Mouse (Mus musculus) CH12.LX (cell line): ENCODE data around the gene Mmrn2. TPM values are rescaled to one million over a fixed set of nuclear protein-coding genes. Genes with fewer than 3 reads are reported as not detected.

Source experiments
- DNase-seq: peaks from one replicate; pipeline ENCODE4 v3.0.0-alpha.2; 2013; ENCODE audit errors: extremely low read depth
- H3K27ac ChIP-seq: 2 replicates; pipeline ENCODE4 v1.5.1; 2012; ENCODE audit warnings: low read depth, mild to moderate bottlenecking, control low read depth, moderate library complexity; ENCODE audit not compliant: insufficient read depth
- H3K27me3 ChIP-seq: replicated peaks from 2 replicates; pipeline ENCODE3; 2012; ENCODE audit warnings: inconsistent platforms
- H3K36me3 ChIP-seq, 2 experiments: replicated peaks in 1 of 2; 2 replicates each; pipeline versions ENCODE3 to v1.6.1; 2012; ENCODE audit warnings: inconsistent platforms in 1 of 2, low read length in 1 of 2, mild to moderate bottlenecking in 1 of 2, mixed read lengths in 1 of 2, moderate library complexity in 1 of 2; ENCODE audit not compliant: control insufficient read depth in 1 of 2, insufficient read depth in 1 of 2
- H3K4me1 ChIP-seq, 2 experiments: 2 replicates each; pipeline ENCODE4 v1.6.1; 2012; ENCODE audit warnings: inconsistent platforms in 1 of 2, moderate library complexity in 1 of 2; ENCODE audit not compliant: insufficient read depth in 2 of 2, control insufficient read depth in 1 of 2
- H3K4me2 ChIP-seq: 2 replicates; pipeline ENCODE4 v1.6.1; 2012; ENCODE audit warnings: low read depth, mild to moderate bottlenecking, control low read depth; ENCODE audit not compliant: poor library complexity, insufficient read depth, severe bottlenecking
- H3K4me3 ChIP-seq, 3 experiments: fragments of 150-350 bp in 1 of 3; sonication (generic) in 1 of 3; replicated peaks in 1 of 3; 2 replicates each; pipeline versions ENCODE3 to v1.5.1; 2011 to 2012; ENCODE audit warnings: low read depth in 2 of 3, low read length in 2 of 3, mild to moderate bottlenecking in 2 of 3, moderate library complexity in 2 of 3, control low read depth in 1 of 3, improper control_type of control experiment in 1 of 3, inconsistent platforms in 1 of 3, mixed read lengths in 1 of 3; ENCODE audit not compliant: poor library complexity in 1 of 3
- H3K79me2 ChIP-seq: replicated peaks from 2 replicates; pipeline ENCODE4 v1.6.1; 2012; ENCODE audit warnings: mild to moderate bottlenecking, moderate library complexity; ENCODE audit not compliant: control insufficient read depth, poor library complexity, insufficient read depth, severe bottlenecking; ENCODE audit errors: extremely low read depth
- H3K9ac ChIP-seq: 2 replicates; pipeline ENCODE4 v1.6.1; 2012; ENCODE audit warnings: low read depth, mild to moderate bottlenecking, control low read depth, moderate library complexity; ENCODE audit not compliant: insufficient read depth
- H3K9me3 ChIP-seq: replicated peaks from 2 replicates; pipeline ENCODE3; 2012; ENCODE audit warnings: low read length, inconsistent platforms, mixed read lengths
- CHD2 ChIP-seq: IDR thresholded peaks from 2 replicates; pipeline ENCODE4 v1.6.1; 2011; ENCODE audit warnings: low read length, improper control_type of control experiment
- CTCF ChIP-seq, 2 experiments: IDR thresholded peaks in 1 of 2; conservative IDR thresholded peaks in 1 of 2; 2 replicates each; pipeline ENCODE4 v1.5.1; 2011 to 2012; ENCODE audit warnings: low read depth in 2 of 2, low read length in 2 of 2, improper control_type of control experiment in 1 of 2, inconsistent platforms in 1 of 2, mild to moderate bottlenecking in 1 of 2, moderate library complexity in 1 of 2
- EP300 ChIP-seq: IDR thresholded peaks from 2 replicates; pipeline ENCODE4 v1.6.1; 2011; ENCODE audit warnings: low read length, improper control_type of control experiment
- ETS1 ChIP-seq: conservative IDR thresholded peaks from 2 replicates; pipeline ENCODE4 v1.6.1; 2012; ENCODE audit warnings: low read depth, mild to moderate bottlenecking, inconsistent platforms, low read length, improper control_type of control experiment, moderate library complexity
- HCFC1 ChIP-seq: IDR thresholded peaks from 2 replicates; pipeline ENCODE4 v1.6.1; 2012; ENCODE audit warnings: low read depth, mild to moderate bottlenecking, inconsistent platforms, low read length, improper control_type of control experiment
- IRF4 ChIP-seq: IDR thresholded peaks from 2 replicates; pipeline ENCODE4 v1.6.1; 2014; ENCODE audit warnings: low read depth, mild to moderate bottlenecking, inconsistent platforms, low read length, improper control_type of control experiment
- JUND ChIP-seq: conservative IDR thresholded peaks from 2 replicates; pipeline ENCODE4 v1.6.1; 2011; ENCODE audit warnings: low read depth, low read length, improper control_type of control experiment
- KAT2A ChIP-seq: IDR thresholded peaks from 2 replicates; pipeline ENCODE4 v1.6.1; 2012; ENCODE audit warnings: low read length, improper control_type of control experiment, inconsistent platforms; ENCODE audit not compliant: insufficient replicate concordance
- MAFK ChIP-seq: IDR thresholded peaks from 2 replicates; pipeline ENCODE4 v1.6.1; 2011; ENCODE audit warnings: low read length, improper control_type of control experiment; ENCODE audit not compliant: insufficient replicate concordance
- MEF2A ChIP-seq: IDR thresholded peaks from 2 replicates; pipeline ENCODE4 v1.6.1; 2014; ENCODE audit warnings: low read depth, mild to moderate bottlenecking, inconsistent platforms, low read length, improper control_type of control experiment, borderline replicate concordance
- MXI1 ChIP-seq: IDR thresholded peaks from 2 replicates; pipeline ENCODE4 v1.6.1; 2011; ENCODE audit warnings: mild to moderate bottlenecking, low read depth, low read length, improper control_type of control experiment
- MYC ChIP-seq: IDR thresholded peaks from 2 replicates; pipeline ENCODE4 v1.6.1; 2011; ENCODE audit warnings: low read depth, mild to moderate bottlenecking, improper control_type of control experiment, low read length
- NELFE ChIP-seq: IDR thresholded peaks from 2 replicates; pipeline ENCODE4 v1.6.1; 2011; ENCODE audit warnings: low read depth, low read length, improper control_type of control experiment
- NRF1 ChIP-seq: IDR thresholded peaks from 2 replicates; pipeline ENCODE4 v1.6.1; 2014; ENCODE audit warnings: low read depth, mild to moderate bottlenecking, inconsistent platforms, low read length, improper control_type of control experiment, moderate library complexity
- PAX5 ChIP-seq: IDR thresholded peaks from 2 replicates; pipeline ENCODE4 v1.6.1; 2012; ENCODE audit warnings: low read length, inconsistent platforms, mixed read lengths
- POLR2A ChIP-seq: IDR thresholded peaks from 2 replicates; pipeline ENCODE4 v1.6.1; 2011; ENCODE audit warnings: low read depth, mild to moderate bottlenecking, improper control_type of control experiment, low read length
- RAD21 ChIP-seq: IDR thresholded peaks from 2 replicates; pipeline ENCODE4 v1.6.1; 2011; ENCODE audit warnings: low read depth, mild to moderate bottlenecking, low read length, improper control_type of control experiment, moderate library complexity
- SIN3A ChIP-seq: IDR thresholded peaks from 2 replicates; pipeline ENCODE4 v1.6.1; 2012; ENCODE audit warnings: low read length, improper control_type of control experiment, inconsistent platforms
- SMC3 ChIP-seq: IDR thresholded peaks from 2 replicates; pipeline ENCODE4 v1.6.1; 2011; ENCODE audit warnings: low read depth, low read length, improper control_type of control experiment
- TBP ChIP-seq: conservative IDR thresholded peaks from 2 replicates; pipeline ENCODE4 v1.6.1; 2011; ENCODE audit warnings: low read depth, low read length, improper control_type of control experiment
- TCF12 ChIP-seq: IDR thresholded peaks from 2 replicates; pipeline ENCODE4 v1.6.1; 2014; ENCODE audit warnings: low read depth, mild to moderate bottlenecking, inconsistent platforms, low read length, improper control_type of control experiment
- UBTF ChIP-seq: IDR thresholded peaks from 2 replicates; pipeline ENCODE4 v1.6.1; 2012; ENCODE audit warnings: low read depth, mild to moderate bottlenecking, inconsistent platforms, low read length, improper control_type of control experiment, moderate library complexity
- USF2 ChIP-seq: conservative IDR thresholded peaks from 2 replicates; pipeline ENCODE4 v1.6.1; 2011; ENCODE audit warnings: low read depth, low read length, improper control_type of control experiment
- ZKSCAN1 ChIP-seq: IDR thresholded peaks from 2 replicates; pipeline ENCODE4 v1.6.1; 2012; ENCODE audit warnings: low read depth, inconsistent platforms, low read length, improper control_type of control experiment, borderline replicate concordance
- ZMIZ1 ChIP-seq: IDR thresholded peaks from 2 replicates; pipeline ENCODE4 v1.6.1; 2012; ENCODE audit warnings: low read depth, mild to moderate bottlenecking, inconsistent platforms, low read length, improper control_type of control experiment
- dilution Hi-C: fragments of 300-500 bp; cut with MboI; formaldehyde crosslinking; loops from 2 replicates; pipeline ENCODE4 v1.14.3; 2020; ENCODE audit warnings: low sequenced_read_pairs; ENCODE audit not compliant: extremely low pct_unique_long_range_greater_than_20kb, extremely low pct_ligation_motif_present
- in situ Hi-C: fragments of 300-500 bp; cut with MboI; formaldehyde crosslinking; loops from 3 replicates; pipeline ENCODE4 v1.14.3; 2019; ENCODE audit warnings: low sequenced_read_pairs, low pct_ligation_motif_present, low pct_unique_long_range_greater_than_20kb, mixed read lengths
- polyA plus RNA-seq: library from polyadenylated mRNA; unstranded; fragments of >175 nt; gene quantifications from 2 replicates; pipeline ENCODE4 v1.2.1, GENCODE M21; 2012; ENCODE audit warnings: low read depth; ENCODE audit not compliant: insufficient read length
- total RNA-seq, 2 experiments: library from RNA; depleted of rRNA; stranded (reverse); fragments of 300-350 nt in 1 of 2; fragments of >200 nt in 1 of 2; gene quantifications; 2 replicates each; pipeline ENCODE4 v1.2.3; 2012 to 2014

Gene Mmrn2
- total and polyA plus RNA-seq, 3 experiments, result 0.06 TPM; not detected in 2

DNA sequence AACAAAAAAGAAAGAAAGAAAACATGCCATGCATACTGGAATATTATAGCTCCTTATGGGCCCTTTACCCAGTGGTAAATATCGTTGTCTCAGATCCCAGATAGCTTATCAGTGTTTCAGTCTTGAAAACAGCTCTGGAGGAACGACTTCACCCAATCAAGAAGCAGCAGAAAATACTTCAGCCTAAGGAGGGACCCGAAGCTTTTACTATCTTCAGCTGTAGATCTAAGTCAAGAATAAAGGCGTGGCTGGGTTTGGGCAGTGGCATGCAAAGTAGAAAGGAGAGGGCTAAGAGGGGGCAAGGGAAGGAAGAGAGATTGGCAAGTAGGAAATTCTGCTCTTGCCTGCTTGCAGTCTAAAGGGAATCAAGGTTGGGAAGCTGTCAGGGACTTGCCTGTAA is 13.1 kb upstream of the Mmrn2 start:
- H3K79me2 ChIP-seq, result no peaks in the 10 kb centered on the region
- peaks cover 19% of the 10 kb centered on the region for H3K9me3 ChIP-seq
- no peak for DNase-seq
- no peak overlapping the region for H3K4me3 ChIP-seq
- dilution Hi-C loops (no loop called here), in situ Hi-C loops (no loop called here)
- H3K27ac ChIP-seq, result no peak overlapping the region
- H3K27me3 ChIP-seq, result no peaks in the 10 kb centered on the region
- 0 out of 4 replicates have a peak, but pooled peaks cover 0 to 3% of the 10 kb centered on the region in 2 experiments for H3K4me1 ChIP-seq
- no peak for TF ChIP-seq PAX5
- no peak for TF ChIP-seq MXI1
- no peak for TF ChIP-seq IRF4
- no peak for TF ChIP-seq JUND
- no peak for TF ChIP-seq MEF2A
- no peak for TF ChIP-seq ZMIZ1
- no peak for TF ChIP-seq HCFC1
- no peak overlapping the region for H3K4me2 ChIP-seq
- H3K36me3 ChIP-seq, result no peaks in the 10 kb centered on the region
- no peak overlapping the region for H3K9ac ChIP-seq

DNA sequence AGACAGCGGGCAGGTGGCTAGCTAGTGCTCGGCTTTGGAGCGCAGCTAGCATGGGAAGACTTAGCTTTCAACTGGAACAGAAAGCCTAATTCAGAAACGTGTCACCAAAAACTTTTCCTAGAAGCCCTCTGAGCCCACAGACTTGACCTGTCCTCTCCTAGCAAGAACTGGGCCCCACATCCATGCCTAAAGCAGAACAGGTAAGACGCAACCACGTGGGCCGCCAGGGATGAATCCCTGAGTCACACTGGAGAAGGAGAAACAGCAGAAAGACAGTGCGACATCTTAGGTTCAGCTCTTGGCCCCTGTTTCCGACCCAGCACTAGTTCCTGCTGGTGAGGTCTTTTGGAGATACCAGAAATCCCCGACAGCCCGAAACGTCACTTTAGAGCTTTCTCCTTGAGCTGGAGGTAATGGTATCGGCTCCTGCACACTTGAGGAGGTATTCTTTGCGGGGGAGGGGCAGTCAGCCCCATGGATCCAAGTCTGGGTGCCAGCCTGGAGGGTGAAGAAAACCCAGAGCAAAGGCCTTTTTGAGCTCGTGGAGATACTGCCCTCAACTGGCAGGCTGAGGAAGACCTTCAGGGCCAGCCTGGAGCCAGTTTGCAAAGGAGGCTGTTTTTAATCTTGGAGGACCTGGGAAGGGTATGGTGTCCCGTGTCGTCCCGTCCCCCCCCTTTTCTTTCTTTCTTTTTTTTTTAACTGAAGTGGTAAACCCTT is 12.4 kb upstream of the Mmrn2 start:
- dilution Hi-C loops (no loop called here), in situ Hi-C loops (no loop called here)
- no peak for DNase-seq
- no peaks in the 10 kb centered on the region for H3K36me3 ChIP-seq
- H3K4me1 ChIP-seq, result 0 out of 4 replicates have a peak, but pooled peaks cover 0 to 3% of the 10 kb centered on the region in 2 experiments
- H3K27ac ChIP-seq, result no peak overlapping the region
- no peak for TF ChIP-seq TBP
- no peak for TF ChIP-seq TCF12
- TF ChIP-seq KAT2A, result no peak
- no peak for TF ChIP-seq MXI1
- TF ChIP-seq MEF2A, result no peak
- TF ChIP-seq RAD21, result peak; percentile 61
- no peak for TF ChIP-seq USF2
- no peak for TF ChIP-seq MAFK
- TF ChIP-seq NELFE, result no peak
- no peak for TF ChIP-seq EP300
- no peak for TF ChIP-seq IRF4
- no peak for TF ChIP-seq NRF1
- TF ChIP-seq CHD2, result 0 out of 2 replicates have a peak, but pooled peaks have one; percentile 16
- peak; percentile 45 for TF ChIP-seq SMC3
- TF ChIP-seq SIN3A, result no peak
- TF ChIP-seq POLR2A, result no peak
- no peak for TF ChIP-seq HCFC1
- no peak for TF ChIP-seq UBTF
- TF ChIP-seq CTCF (conservative IDR thresholded peaks at IDR 0.05 in 1 of 2, IDR thresholded peaks at IDR 0.05 in 1 of 2; ENCODE audit: low read depth in 2 of 2, low read length in 2 of 2), result peak in 1 of 2 experiments; percentile 59; a peak in 2 of 4 replicates
- no peak for TF ChIP-seq MYC
- no peak for TF ChIP-seq ETS1
- no peak for TF ChIP-seq ZKSCAN1
- peaks cover 19% of the 10 kb centered on the region for H3K9me3 ChIP-seq
- H3K9ac ChIP-seq, result no peak overlapping the region
- no peak overlapping the region for H3K4me3 ChIP-seq
- no peaks in the 10 kb centered on the region for H3K79me2 ChIP-seq
- H3K4me2 ChIP-seq, result no peak overlapping the region
- no peaks in the 10 kb centered on the region for H3K27me3 ChIP-seq
